Mouse (Mus musculus): ENCODE results near the gene Arhgap24. TPM values are rescaled to one million over a fixed set of nuclear protein-coding genes. Genes with fewer than 3 reads are reported as not detected.

Gene Arhgap24
- polyA plus RNA-seq, 1 experiment from 2014 or later, result 16.4 TPM

DNA sequence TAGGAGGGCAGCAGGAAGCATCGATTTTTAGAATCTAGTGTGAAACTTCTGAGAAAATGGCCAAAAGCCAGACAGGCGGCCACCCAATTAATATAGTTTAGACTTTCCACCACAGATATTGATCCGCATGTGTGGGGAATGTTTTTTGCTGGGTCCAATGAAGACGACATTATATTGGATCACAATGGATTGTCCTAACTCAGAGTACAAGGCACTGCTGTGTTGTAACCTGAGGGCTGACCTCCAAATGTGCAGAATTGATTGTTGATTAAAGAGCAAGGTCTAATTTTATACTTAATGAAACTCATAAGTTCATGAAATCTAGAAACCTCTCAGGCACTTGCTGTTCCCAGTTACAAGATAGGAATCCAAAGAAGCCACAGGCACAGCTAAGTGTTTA is 74.8 kb downstream of the Arhgap24 start:
- Histone ChIP-seq H3K27ac (no peak overlapping the region), H3K4me3 (no peak overlapping the region), H3K36me3 (peaks cover 15% of the 10 kb centered on the region), H3K27me3 (ENCODE audit: low read depth, poor library complexity, severe bottlenecking) (no peaks in the 10 kb centered on the region), H3K4me1 (peaks cover 20% of the 10 kb centered on the region), H3K9me3 (replicated peaks) (no peaks in the 10 kb centered on the region)
- 92% methylated on average over 4 of the region's 4 CpGs for WGBS
- no peak for DNase-seq (ENCODE audit: low spot score)

DNA sequence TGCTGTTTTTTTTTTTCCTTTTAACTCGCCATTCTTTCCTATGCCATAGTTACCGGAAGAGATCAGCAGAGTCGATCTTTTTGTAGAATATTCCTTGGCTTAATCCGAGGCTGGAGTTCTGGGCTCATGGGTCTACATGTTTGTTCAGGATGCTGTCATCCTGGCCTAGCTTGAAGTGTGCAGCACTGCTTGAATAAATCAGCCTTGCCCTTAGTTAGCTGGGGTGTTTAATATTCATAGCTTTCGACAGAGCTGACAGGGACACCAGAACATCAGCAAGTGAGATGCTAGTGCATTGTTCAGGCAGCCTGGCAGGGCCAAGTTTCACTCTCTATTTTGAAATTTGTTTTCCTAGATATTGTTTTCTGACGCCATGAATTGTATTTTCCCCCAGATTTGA is 79.1 kb downstream of the Arhgap24 start:
- no peak for DNase-seq (ENCODE audit: low spot score)
- Histone ChIP-seq H3K4me3 (no peak overlapping the region), H3K27ac (no peak overlapping the region), H3K27me3 (ENCODE audit: low read depth, poor library complexity, severe bottlenecking) (no peaks in the 10 kb centered on the region), H3K36me3 (no peaks in the 10 kb centered on the region), H3K4me1 (peaks cover 8% of the 10 kb centered on the region), H3K9me3 (replicated peaks) (no peaks in the 10 kb centered on the region)
- 90% methylated on average over 6 of the region's 6 CpGs for WGBS

DNA sequence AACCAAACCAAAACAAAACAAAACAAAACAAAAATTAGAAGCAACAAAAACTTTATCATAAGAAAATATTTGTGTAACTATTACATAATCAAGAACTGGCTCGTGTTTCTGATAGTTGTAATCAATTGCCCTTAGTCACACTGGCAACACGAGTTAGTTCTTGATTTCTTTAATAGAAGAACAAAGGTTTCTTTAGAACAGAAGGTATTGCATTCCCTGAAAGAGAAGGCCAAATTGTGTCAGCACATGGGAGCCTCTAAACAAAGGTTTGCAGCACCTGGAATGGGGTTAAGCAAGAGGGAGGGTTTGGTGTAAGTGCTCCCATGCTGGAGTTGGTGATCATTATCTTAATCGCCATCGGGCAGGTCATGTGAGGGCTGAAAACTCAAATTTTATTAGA is 82.8 kb downstream of the Arhgap24 start:
- Histone ChIP-seq H3K4me1 (peaks cover 5% of the 10 kb centered on the region; the same call in 1 of the 2 replicates), H3K27ac (no peak overlapping the region), H3K27me3 (ENCODE audit: low read depth, poor library complexity, severe bottlenecking) (no peaks in the 10 kb centered on the region), H3K4me3 (no peak overlapping the region), H3K36me3 (no peaks in the 10 kb centered on the region), H3K9me3 (replicated peaks) (no peaks in the 10 kb centered on the region)
- 88% methylated on average over 4 of the region's 4 CpGs for WGBS
- no peak for DNase-seq (ENCODE audit: low spot score)

DNA sequence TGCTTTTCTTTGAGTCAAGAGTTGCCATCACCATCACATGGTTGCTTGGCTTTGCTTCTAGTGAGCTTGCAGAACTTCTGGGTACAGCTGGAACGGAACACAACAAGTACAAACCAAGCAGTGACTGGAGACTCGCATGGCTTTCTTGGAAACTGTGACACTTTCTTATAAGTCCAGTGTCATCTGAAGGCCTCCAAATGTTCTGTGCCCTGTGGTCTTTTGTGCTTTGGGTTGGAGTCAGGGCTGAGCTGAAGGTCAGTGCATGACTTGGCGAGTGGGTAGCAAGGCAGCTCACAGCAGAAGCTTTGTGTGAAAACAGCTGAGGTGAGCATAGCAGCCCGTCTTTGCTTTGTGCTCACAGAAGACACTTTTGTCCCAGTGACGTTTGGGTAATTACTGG is 87.6 kb downstream of the Arhgap24 start:
- Histone ChIP-seq H3K27ac (no peak overlapping the region), H3K36me3 (no peaks in the 10 kb centered on the region), H3K9me3 (replicated peaks) (no peaks in the 10 kb centered on the region), H3K4me3 (no peak overlapping the region), H3K4me1 (peaks cover 6% of the 10 kb centered on the region; the same call in 1 of the 2 replicates), H3K27me3 (ENCODE audit: low read depth, poor library complexity, severe bottlenecking) (no peaks in the 10 kb centered on the region)
- no peak for DNase-seq (ENCODE audit: low spot score)
- 80% methylated on average over 5 of the region's 5 CpGs for WGBS

DNA sequence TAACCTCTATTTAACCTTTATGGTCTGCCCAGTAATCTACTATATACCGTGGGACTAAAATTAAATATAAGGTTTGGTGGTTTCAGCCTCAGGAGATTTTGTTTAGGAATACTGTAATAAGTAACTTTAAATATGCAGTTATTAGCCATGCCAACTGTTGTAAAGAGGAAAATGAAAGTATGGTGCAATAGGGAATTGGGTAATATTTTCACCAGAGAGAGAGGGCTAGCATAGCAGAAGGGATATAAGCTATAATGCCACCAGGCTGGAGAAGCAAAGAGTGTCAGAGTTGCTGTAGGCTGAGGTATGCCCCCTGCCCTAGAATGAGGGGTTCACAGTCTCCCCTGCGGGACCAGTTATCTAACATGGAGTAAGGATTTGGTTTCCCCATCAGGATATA is 90.3 kb downstream of the Arhgap24 start:
- WGBS, result 95% methylated on average over 2 of the region's 2 CpGs
- Histone ChIP-seq H3K9me3 (replicated peaks) (no peaks in the 10 kb centered on the region), H3K27ac (no peak overlapping the region), H3K4me1 (peaks cover 6% of the 10 kb centered on the region; the same call in 1 of the 2 replicates), H3K4me3 (no peak overlapping the region), H3K27me3 (ENCODE audit: low read depth, poor library complexity, severe bottlenecking) (no peaks in the 10 kb centered on the region), H3K36me3 (no peaks in the 10 kb centered on the region)
- no peak for DNase-seq (ENCODE audit: low spot score)

DNA sequence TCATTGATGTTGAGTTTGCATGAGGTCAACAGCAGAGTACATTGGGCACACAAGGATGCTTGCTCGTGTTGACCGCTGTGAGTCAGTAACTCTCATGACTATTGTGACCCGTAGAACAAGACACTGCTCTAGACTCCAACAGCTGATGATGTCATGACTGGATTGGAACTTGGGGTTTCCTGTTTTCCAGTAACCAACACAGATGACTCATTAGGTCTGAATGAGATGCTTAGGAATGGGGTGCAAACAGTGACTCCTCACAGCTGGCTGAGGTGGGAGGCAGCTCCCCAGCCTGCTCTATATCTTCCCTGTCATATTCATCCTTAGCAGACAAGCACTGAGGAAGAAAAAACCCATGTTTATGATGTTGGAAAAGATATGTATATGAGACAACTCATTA is 95.6 kb downstream of the Arhgap24 start:
- H3K4me3 ChIP-seq, result no peak overlapping the region
- 99% methylated on average over 3 of the region's 3 CpGs for WGBS
- DNase-seq (ENCODE audit: low spot score), result no peak

DNA sequence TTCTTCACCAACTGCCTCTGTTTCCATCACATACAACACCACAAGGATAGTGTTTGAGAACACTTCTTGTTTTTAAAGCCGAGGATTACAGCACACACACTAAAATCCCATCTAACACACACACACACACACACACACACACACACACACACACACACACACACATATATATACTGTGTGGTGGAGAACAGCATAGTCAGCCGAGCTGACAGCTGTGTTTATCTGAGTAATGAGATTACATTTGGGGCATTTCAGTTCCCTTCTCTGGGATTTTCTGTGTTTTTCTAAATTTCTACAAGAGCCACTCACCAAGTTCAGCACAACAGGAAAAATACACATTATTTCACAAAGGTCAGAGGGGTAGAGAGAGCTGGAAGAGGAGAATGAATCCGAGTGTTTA is 96.5 kb downstream of the Arhgap24 start:
- WGBS, result 82% methylated on average over 3 of the region's 3 CpGs
- Histone ChIP-seq H3K27ac (no peak overlapping the region), H3K36me3 (no peaks in the 10 kb centered on the region), H3K4me1 (0 out of 2 replicates have a peak, but pooled peaks cover 4% of the 10 kb centered on the region), H3K4me3 (no peak overlapping the region), H3K27me3 (ENCODE audit: low read depth, poor library complexity, severe bottlenecking) (no peaks in the 10 kb centered on the region), H3K9me3 (replicated peaks) (no peaks in the 10 kb centered on the region)
- no peak for DNase-seq (ENCODE audit: low spot score)

More for the DNA sequence above, 95.6 kb downstream of the Arhgap24 start:
- H3K27ac ChIP-seq, result no peak overlapping the region
- H3K4me1 ChIP-seq, result 0 out of 2 replicates have a peak, but pooled peaks cover 4% of the 10 kb centered on the region
- no peaks in the 10 kb centered on the region for H3K9me3 ChIP-seq (replicated peaks)
- H3K27me3 ChIP-seq (ENCODE audit: low read depth, poor library complexity, severe bottlenecking), result no peaks in the 10 kb centered on the region
- H3K36me3 ChIP-seq, result no peaks in the 10 kb centered on the region

DNA sequence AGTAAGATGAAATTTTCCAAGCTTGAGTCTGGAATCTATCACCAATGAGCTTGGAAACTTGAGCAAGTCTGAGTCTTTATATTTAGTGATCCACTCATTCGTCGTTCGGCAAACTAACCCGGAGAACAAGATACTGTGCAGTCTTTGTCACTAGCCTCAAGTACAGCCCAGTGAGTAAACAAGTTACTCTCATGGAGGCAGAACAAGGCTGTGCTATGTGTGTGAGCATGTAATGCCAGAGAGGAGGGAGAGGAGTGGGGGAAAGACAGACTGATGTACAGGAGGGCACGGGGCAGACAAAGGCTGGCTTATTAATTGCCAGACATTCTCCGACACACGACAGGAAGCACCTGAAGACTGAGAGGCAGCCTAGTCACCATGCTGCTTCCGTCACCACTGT is 97.2 kb downstream of the Arhgap24 start:
- no peaks in the 10 kb centered on the region for H3K27me3 ChIP-seq (ENCODE audit: low read depth, poor library complexity, severe bottlenecking)
- 0 out of 2 replicates have a peak, but pooled peaks cover 4% of the 10 kb centered on the region for H3K4me1 ChIP-seq
- H3K27ac ChIP-seq, result 0 out of 2 replicates have a peak overlapping the region, but pooled peaks have one; percentile 14
- 85% methylated on average over 8 of the region's 8 CpGs for WGBS
- H3K9me3 ChIP-seq (replicated peaks), result no peaks in the 10 kb centered on the region
- H3K4me3 ChIP-seq, result no peak overlapping the region
- no peak for DNase-seq (ENCODE audit: low spot score)
- H3K36me3 ChIP-seq, result no peaks in the 10 kb centered on the region

DNA sequence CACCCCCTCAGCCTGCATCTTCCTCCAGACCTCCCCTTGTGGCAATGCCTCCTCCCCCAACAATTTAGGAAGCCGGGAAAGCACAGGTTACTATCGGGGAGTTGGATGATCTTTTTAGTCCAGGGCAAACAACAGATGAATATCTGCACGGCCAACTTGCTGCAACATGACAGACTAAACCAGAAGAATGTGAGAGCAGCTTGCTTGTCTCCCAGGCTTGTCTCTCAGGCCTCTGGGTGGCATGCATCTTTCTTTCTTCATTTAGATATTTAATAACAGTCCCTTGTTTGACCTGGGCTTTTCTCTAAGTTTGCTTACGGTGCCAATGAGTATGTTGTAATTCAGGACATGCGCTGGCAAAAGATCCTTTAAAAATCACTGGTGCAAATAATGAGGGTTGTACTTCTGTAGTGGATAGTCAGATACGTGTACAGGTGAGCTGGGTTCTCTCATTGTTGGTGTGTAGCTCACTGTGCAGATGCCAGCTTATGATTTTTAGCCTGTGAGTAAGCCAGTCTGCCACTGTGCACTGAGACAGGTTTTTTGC is 101.7 kb downstream of the Arhgap24 start:
- H3K27ac ChIP-seq, result no peak overlapping the region
- H3K4me3 ChIP-seq, result no peak overlapping the region
- 0 out of 2 replicates have a peak, but pooled peaks cover 5% of the 10 kb centered on the region for H3K36me3 ChIP-seq
- H3K9me3 ChIP-seq (replicated peaks), result 0 out of 2 replicates have a peak, but pooled peaks cover 3% of the 10 kb centered on the region
- H3K4me1 ChIP-seq, result 0 out of 2 replicates have a peak, but pooled peaks cover 4% of the 10 kb centered on the region
- no peaks in the 10 kb centered on the region for H3K27me3 ChIP-seq (ENCODE audit: low read depth, poor library complexity, severe bottlenecking)
- 77% methylated on average over 6 of the region's 6 CpGs for WGBS
- no peak for DNase-seq (ENCODE audit: low spot score)

DNA sequence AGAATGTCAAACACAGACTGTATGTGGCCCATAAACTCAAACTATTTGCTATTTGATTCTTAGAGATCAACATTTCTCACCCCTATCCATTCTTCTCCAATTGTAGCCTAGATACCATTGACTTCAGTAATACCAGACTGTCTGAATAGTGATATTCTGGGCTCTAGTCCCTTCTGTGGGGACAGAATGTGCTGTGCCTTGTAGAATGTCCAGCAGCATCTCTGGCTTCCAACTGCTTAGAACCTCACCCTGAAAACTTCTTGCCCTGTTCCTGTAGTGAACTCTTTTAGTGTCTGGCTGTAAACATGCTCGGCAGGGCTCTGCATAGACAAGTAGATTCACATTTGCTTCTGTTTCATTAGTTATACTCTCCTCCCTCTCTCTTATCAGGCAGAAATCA is 110.2 kb downstream of the Arhgap24 start:
- WGBS, result 75% methylated on average over 1 of the region's 1 CpGs
- no peak overlapping the region for H3K27ac ChIP-seq
- peaks cover 21% of the 10 kb centered on the region for H3K4me1 ChIP-seq
- no peaks in the 10 kb centered on the region for H3K27me3 ChIP-seq (ENCODE audit: low read depth, poor library complexity, severe bottlenecking)
- no peak overlapping the region for H3K4me3 ChIP-seq
- 0 out of 2 replicates have a peak, but pooled peaks cover 2% of the 10 kb centered on the region for H3K36me3 ChIP-seq
- no peaks in the 10 kb centered on the region for H3K9me3 ChIP-seq (replicated peaks)
- no peak for DNase-seq (ENCODE audit: low spot score)

DNA sequence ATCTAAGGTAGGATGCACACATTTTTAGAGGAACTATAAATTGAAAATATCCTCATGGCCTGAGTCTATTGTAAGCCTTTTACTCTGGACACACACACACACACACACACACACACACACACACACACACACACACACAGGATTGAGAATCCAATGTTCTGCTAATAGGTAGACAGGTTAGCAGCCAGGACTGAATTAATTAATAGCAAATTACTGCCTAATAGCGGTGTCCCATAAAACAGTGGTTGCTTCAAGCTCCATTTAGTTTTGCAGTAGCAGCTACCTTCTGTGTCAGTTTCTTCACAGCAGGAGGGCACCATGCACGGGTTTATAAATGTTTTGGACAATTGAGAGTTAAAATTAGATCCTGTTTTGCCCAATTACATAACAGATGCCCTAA is 111.9 kb downstream of the Arhgap24 start:
- no peak for DNase-seq (ENCODE audit: low spot score)
- H3K4me3 ChIP-seq, result no peak overlapping the region
- 58% methylated on average over 2 of the region's 2 CpGs for WGBS

DNA sequence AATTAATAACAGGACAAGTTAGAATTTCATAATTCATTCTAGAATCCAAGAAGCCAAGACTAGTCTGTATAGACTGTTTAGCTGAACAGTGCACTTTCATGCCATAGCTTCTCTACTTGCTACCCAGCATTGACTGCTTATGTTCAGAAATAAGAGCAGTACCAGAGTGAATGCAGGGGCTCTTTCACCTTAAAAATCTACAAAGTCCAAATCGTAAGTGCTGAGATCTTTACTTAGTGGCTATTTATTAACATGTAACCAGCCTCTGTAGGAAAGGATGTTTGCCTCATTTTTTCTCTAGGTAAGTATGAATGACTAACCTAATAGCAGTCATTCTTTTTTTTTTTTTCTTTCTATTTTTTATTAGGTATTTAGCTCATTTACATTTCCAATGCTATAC is 117.9 kb downstream of the Arhgap24 start:
- Histone ChIP-seq H3K36me3 (no peaks in the 10 kb centered on the region), H3K4me3 (no peak overlapping the region), H3K4me1 (peaks cover under 1% of the 10 kb centered on the region), H3K9me3 (replicated peaks) (no peaks in the 10 kb centered on the region), H3K27ac (no peak overlapping the region), H3K27me3 (ENCODE audit: low read depth, poor library complexity, severe bottlenecking) (no peaks in the 10 kb centered on the region)
- DNase-seq (ENCODE audit: low spot score), result no peak
- 94% methylated on average over 1 of the region's 1 CpGs for WGBS

More for the DNA sequence above, 111.9 kb downstream of the Arhgap24 start:
- Histone ChIP-seq H3K9me3 (replicated peaks) (no peaks in the 10 kb centered on the region), H3K27ac (no peak overlapping the region), H3K36me3 (no peaks in the 10 kb centered on the region), H3K27me3 (ENCODE audit: low read depth, poor library complexity, severe bottlenecking) (no peaks in the 10 kb centered on the region), H3K4me1 (peaks cover 21% of the 10 kb centered on the region)

DNA sequence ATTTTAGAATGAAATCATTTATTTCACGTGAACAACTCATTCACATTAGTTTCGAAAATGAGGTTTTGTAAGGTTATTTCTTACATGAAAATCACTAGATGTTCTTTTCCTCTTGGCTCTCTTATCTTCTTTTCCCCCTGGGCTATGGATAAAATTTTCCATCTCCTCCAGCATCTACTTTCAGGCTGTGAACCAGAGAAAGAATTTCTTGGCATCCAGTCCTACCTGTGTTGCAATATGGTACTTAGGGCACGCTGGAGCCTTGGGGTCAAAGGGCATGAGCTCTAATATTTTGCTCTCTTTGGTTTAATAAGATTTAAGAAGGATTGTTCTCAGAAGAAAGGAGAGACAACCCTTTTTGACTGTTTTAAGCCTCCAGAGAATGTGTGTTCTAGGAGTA is 132.4 kb downstream of the Arhgap24 start:
- Histone ChIP-seq H3K4me1 (no peaks in the 10 kb centered on the region), H3K36me3 (no peaks in the 10 kb centered on the region), H3K4me3 (no peak overlapping the region), H3K27ac (no peak overlapping the region), H3K9me3 (replicated peaks) (no peaks in the 10 kb centered on the region), H3K27me3 (ENCODE audit: low read depth, poor library complexity, severe bottlenecking) (no peaks in the 10 kb centered on the region)
- WGBS, result 90% methylated on average over 3 of the region's 3 CpGs
- DNase-seq (ENCODE audit: low spot score), result no peak

DNA sequence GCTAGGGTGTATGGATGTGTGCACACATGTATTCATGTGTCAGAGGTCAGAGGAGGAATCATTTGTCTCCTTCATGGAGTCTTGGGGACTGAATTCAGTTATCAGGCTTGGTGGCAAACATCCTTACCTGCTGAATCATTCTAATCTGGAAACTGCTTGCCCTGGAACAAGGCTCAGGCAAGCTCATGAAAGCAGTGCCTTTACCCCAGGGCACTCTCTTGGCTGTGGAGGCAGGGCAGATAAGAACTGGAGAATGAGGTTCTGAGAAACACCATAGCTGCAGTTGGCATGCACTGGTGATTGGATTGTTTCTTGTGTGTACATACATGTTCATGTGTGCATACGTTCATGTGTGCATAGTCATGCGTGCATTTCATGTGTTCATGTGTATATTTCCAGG is 132.9 kb downstream of the Arhgap24 start:
- no peak overlapping the region for H3K4me3 ChIP-seq
- no peak for DNase-seq (ENCODE audit: low spot score)
- H3K9me3 ChIP-seq (replicated peaks), result no peaks in the 10 kb centered on the region
- 98% methylated on average over 2 of the region's 2 CpGs for WGBS
- no peaks in the 10 kb centered on the region for H3K4me1 ChIP-seq
- H3K27ac ChIP-seq, result no peak overlapping the region
- no peaks in the 10 kb centered on the region for H3K27me3 ChIP-seq (ENCODE audit: low read depth, poor library complexity, severe bottlenecking)
- H3K36me3 ChIP-seq, result no peaks in the 10 kb centered on the region

Data from limb, embryonic 10.5 days (tissue).